Mouse (Mus musculus) hindbrain, embryonic 16.5 days (tissue): ENCODE data around the gene Rinl. TPM values are rescaled to one million over a fixed set of nuclear protein-coding genes. Genes with fewer than 3 reads are reported as not detected.

Experiments used
- ATAC-seq: fragments of 200-750 bp; cut with Nextera tagmentation; 2 replicates; pipeline ENCODE4 v1.8.0; 2017; ENCODE audit warnings: moderate TSS enrichment, moderate library complexity
- H3K27ac ChIP-seq: fragments of 300-500 bp; sonication (generic); 2 replicates; pipeline ENCODE4 v1.5.1; 2014; ENCODE audit warnings: low read depth, mild to moderate bottlenecking, control low read depth, low read length, moderate library complexity
- H3K27me3 ChIP-seq: fragments of 300-500 bp; sonication (generic); replicated peaks from 2 replicates; pipeline ENCODE4 v1.6.1; 2014; ENCODE audit warnings: low read length; ENCODE audit not compliant: control insufficient read depth, insufficient read depth
- H3K36me3 ChIP-seq: fragments of 300-500 bp; sonication (generic); 2 replicates; pipeline ENCODE4 v1.6.1; 2014; ENCODE audit warnings: mild to moderate bottlenecking, low read length, moderate library complexity, mixed read lengths; ENCODE audit not compliant: control insufficient read depth, insufficient read depth
- H3K4me1 ChIP-seq: fragments of 300-500 bp; sonication (generic); 2 replicates; pipeline ENCODE4 v1.6.1; 2014; ENCODE audit warnings: low read depth, low read length; ENCODE audit not compliant: control insufficient read depth, insufficient read depth
- H3K4me2 ChIP-seq: fragments of 300-500 bp; sonication (generic); 2 replicates; pipeline ENCODE4 v1.6.1; 2014; ENCODE audit warnings: mild to moderate bottlenecking, low read length, control low read depth, moderate library complexity
- H3K4me3 ChIP-seq: fragments of 300-500 bp; sonication (generic); 2 replicates; pipeline ENCODE4 v1.5.1; 2014; ENCODE audit warnings: mild to moderate bottlenecking, low read length, control low read depth, moderate library complexity
- H3K9ac ChIP-seq: fragments of 300-500 bp; sonication (generic); 2 replicates; pipeline ENCODE4 v1.6.1; 2014; ENCODE audit warnings: low read depth, mild to moderate bottlenecking, control low read depth, low read length, moderate library complexity
- H3K9me3 ChIP-seq: fragments of 300-500 bp; sonication (generic); 2 replicates; pipeline ENCODE4 v1.6.1; 2014; ENCODE audit warnings: mild to moderate bottlenecking, low read length, moderate library complexity; ENCODE audit not compliant: control insufficient read depth
- WGBS: fragments of 180-500 bp; shearing (Covaris S2); extraction: QIAGEN DNeasy Blood & Tissue Kit; methylation state at CpG from one replicate; pipeline ENCODE4 v1.1.7; 2014; 5-methylcytosine and 5-hydroxymethylcytosine counted together
- polyA plus RNA-seq: library from polyadenylated mRNA; unstranded; fragments of >200 nt; fragmentation: Nextera tagmentation; extraction: Ambion mirVana; gene quantifications from 2 replicates; pipeline ENCODE4 v1.2.1, GENCODE M21; 2015

The Rinl gene
- polyA plus RNA-seq, 1 experiment from 2014 or later: 2.8 TPM

DNA sequence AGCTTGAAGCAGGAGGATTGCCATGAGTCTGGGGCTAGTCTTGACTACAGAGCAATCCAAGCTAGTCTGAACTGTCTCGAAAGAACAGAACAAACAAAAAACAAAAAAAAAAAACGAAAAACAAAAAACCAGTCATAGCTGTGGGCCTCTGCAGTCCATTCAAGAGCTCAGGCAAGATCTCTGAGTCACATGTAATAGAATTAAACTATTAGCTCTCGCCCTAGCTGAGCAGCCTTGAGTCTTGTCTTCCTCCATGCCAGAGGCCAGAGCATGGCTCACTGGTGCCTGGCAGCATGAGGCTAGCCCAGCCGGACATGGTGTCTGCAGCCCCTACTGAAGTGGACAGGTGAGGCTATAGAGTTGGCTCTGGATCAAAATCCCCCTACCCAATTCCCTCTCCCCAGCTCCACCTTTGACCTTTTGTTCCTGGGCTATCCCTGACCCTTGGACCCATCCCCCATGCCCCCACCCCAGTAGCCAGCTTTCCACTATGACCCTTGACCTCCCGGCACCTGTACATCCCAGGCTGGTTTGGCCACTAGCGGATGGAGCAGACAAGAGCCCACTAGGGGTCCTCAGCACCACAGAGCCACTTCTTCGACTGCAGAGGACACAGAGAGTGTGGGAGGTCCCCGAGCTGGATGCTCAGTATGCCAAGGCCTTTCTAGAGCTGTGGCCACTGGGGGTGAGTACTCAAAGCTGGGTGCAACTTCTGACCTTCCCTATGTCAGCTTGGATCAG is 1.5 kb downstream of the Rinl start:
- no peak overlapping the region for H3K9ac ChIP-seq
- H3K36me3 ChIP-seq: peaks cover 3% of the 10 kb centered on the region
- 50% methylated on average over 8 of the region's 8 CpGs for WGBS
- no peak overlapping the region for H3K4me2 ChIP-seq
- peak; percentile 65; the same call in 1 of the 2 replicates for ATAC-seq
- no peak overlapping the region for H3K27ac ChIP-seq
- no peaks in the 10 kb centered on the region for H3K27me3 ChIP-seq
- H3K4me3 ChIP-seq: no peak overlapping the region
- H3K9me3 ChIP-seq: no peaks in the 10 kb centered on the region
- no peaks in the 10 kb centered on the region for H3K4me1 ChIP-seq

DNA sequence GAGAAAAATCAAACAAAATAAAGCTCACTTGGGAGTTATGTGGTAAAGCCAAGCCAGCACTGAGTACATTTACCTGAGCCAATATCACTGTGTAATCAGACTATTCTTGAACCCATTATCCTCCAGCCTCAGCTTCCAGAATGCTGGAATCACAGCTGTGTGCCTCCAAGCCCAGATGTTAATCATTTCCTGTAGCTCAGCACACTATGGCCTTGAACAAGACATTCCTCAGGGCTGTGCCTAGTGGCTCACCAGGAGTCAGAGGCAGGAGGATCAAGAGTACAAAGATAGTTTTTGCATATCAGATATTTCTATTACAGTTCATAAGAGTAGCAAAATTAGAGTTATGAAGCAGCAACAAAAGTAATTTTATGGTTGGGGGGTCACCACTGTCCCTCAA is 2.9 kb downstream of the Rinl start:
- H3K4me2 ChIP-seq: no peak overlapping the region
- no peak for ATAC-seq
- H3K36me3 ChIP-seq: peaks cover 3% of the 10 kb centered on the region
- no peak overlapping the region for H3K27ac ChIP-seq
- H3K4me1 ChIP-seq: no peaks in the 10 kb centered on the region; the same call in 1 of the 2 replicates
- no peak overlapping the region for H3K4me3 ChIP-seq
- no peak overlapping the region for H3K9ac ChIP-seq
- H3K9me3 ChIP-seq: no peaks in the 10 kb centered on the region
- no peaks in the 10 kb centered on the region for H3K27me3 ChIP-seq

GRCm38 (mm10) chr7:28792391-28793185 is 3.8 kb downstream of the Rinl start:
- no peak overlapping the region for H3K9ac ChIP-seq
- 88% methylated on average over 13 of the region's 14 CpGs for WGBS

DNA sequence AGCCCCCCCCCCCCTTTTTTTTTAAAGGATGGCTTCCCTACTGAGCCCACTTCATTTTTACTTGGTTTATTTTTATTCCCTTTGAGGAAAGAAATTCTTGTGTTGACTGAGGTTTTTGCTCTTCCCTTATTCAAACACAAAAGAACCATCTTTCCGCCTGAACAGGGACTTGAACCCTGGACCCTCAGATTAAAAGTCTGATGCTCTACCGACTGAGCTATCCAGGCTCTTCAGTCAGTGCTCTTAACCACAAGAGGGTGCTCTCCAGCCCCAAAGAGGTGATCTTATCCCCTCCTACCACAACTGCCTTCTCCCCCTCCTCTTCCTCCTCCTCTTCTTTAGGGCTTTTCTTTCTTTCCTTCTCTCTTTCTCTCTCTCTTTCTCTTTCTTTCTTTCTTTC is 5.1 kb downstream of the Rinl start:
- H3K27ac ChIP-seq: no peak overlapping the region
- no peak overlapping the region for H3K4me3 ChIP-seq
- no peak for ATAC-seq
- 39% methylated on average over 2 of the region's 2 CpGs for WGBS
- no peaks in the 10 kb centered on the region; the same call in 1 of the 2 replicates for H3K4me1 ChIP-seq
- no peaks in the 10 kb centered on the region for H3K27me3 ChIP-seq
- H3K9ac ChIP-seq: no peak overlapping the region
- no peaks in the 10 kb centered on the region for H3K9me3 ChIP-seq
- H3K36me3 ChIP-seq: no peaks in the 10 kb centered on the region
- H3K4me2 ChIP-seq: no peak overlapping the region

More at GRCm38 (mm10) chr7:28792391-28793185, 3.8 kb downstream of the Rinl start:
- Histone ChIP-seq H3K4me2 (no peak overlapping the region), H3K9me3 (no peaks in the 10 kb centered on the region), H3K27me3 (no peaks in the 10 kb centered on the region), H3K27ac (no peak overlapping the region), H3K36me3 (peaks cover 3% of the 10 kb centered on the region), H3K4me1 (no peaks in the 10 kb centered on the region; the same call in 1 of the 2 replicates), H3K4me3 (no peak overlapping the region)
- ATAC-seq: no peak

- 70% methylated on average over 3 of the region's 3 CpGs for WGBS
- Histone ChIP-seq H3K4me1 (no peaks in the 10 kb centered on the region; the same call in 1 of the 2 replicates), H3K9ac (no peak overlapping the region), H3K36me3 (no peaks in the 10 kb centered on the region), H3K4me3 (no peak overlapping the region), H3K4me2 (no peak overlapping the region), H3K27me3 (no peaks in the 10 kb centered on the region), H3K27ac (no peak overlapping the region), H3K9me3 (no peaks in the 10 kb centered on the region)
- no peak for ATAC-seq
Measured at GRCm38 (mm10) chr7:28794496-28794895, 5.7 kb downstream of the Rinl start.

DNA sequence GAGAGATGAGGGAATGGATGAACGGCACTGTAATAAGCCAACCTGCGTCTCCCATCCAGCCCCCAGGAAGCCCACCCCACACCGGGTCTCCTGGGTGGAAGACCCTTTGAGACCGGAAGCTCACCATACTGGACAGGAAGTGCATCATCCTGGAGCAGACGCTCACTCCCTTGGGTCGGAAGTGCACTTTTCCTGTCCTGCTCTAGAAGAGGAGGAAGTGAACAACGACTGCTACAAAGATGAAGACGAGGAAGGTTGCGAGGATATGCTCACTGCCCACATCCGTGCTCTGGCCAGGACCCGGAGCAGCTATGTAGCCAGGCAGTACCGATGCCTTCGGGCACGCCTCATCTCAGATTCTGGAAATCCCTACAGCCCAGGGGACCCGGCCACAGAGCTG is 7.1 kb downstream of the Rinl start:
- WGBS: 74% methylated on average over 15 of the region's 15 CpGs
- ATAC-seq: no peak
- no peaks in the 10 kb centered on the region; the same call in 1 of the 2 replicates for H3K4me1 ChIP-seq
- H3K27ac ChIP-seq: no peak overlapping the region
- no peaks in the 10 kb centered on the region for H3K9me3 ChIP-seq
- H3K9ac ChIP-seq: no peak overlapping the region
- H3K27me3 ChIP-seq: no peaks in the 10 kb centered on the region
- H3K4me3 ChIP-seq: no peak overlapping the region
- H3K36me3 ChIP-seq: no peaks in the 10 kb centered on the region
- H3K4me2 ChIP-seq: no peak overlapping the region

DNA sequence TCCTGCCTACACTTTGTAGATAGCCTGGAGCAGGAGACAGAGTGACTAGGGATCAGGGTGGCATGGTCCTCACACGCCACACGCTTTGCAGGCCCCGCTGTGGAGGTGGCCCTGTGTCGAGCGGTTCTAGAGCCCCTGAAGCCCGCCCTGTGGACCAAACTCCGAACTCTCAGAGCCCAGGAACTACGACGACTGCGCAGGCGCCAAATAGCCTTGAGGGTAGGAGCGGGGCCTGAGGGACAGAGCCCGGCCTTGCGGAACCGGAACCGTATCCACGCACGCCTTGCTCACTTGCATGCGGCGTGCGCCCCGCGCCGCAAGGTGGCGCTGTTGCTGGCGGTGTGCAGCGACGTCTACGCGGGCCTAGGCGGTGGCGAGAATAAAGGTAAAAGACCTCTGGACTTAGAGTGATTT is 7.8 kb downstream of the Rinl start:
- Histone ChIP-seq H3K9me3 (no peaks in the 10 kb centered on the region), H3K9ac (peak overlapping the region; percentile 51), H3K36me3 (no peaks in the 10 kb centered on the region), H3K27ac (no peak overlapping the region), H3K4me3 (peak overlapping the region; percentile 8; the same call in 1 of the 2 replicates), H3K27me3 (no peaks in the 10 kb centered on the region), H3K4me1 (no peaks in the 10 kb centered on the region; the same call in 1 of the 2 replicates), H3K4me2 (peak overlapping the region; percentile 44)
- peak; percentile 65 for ATAC-seq
- 14% methylated on average over 32 of the region's 32 CpGs for WGBS

GRCm38 (mm10) chr7:28799994-28800393 is 11.2 kb downstream of the Rinl start:
- Histone ChIP-seq H3K4me2 (no peak overlapping the region), H3K4me3 (no peak overlapping the region), H3K4me1 (peaks cover 6% of the 10 kb centered on the region), H3K9me3 (no peaks in the 10 kb centered on the region), H3K27me3 (no peaks in the 10 kb centered on the region), H3K36me3 (no peaks in the 10 kb centered on the region), H3K9ac (no peak overlapping the region), H3K27ac (no peak overlapping the region)
- WGBS: 94% methylated on average over 9 of the region's 9 CpGs
- ATAC-seq: no peak

GRCm38 (mm10) chr7:28801451-28801850 is 12.7 kb downstream of the Rinl start:
- H3K27ac ChIP-seq: no peak overlapping the region

More at GRCm38 (mm10) chr7:28801451-28801850, 12.7 kb downstream of the Rinl start:
- H3K36me3 ChIP-seq: no peaks in the 10 kb centered on the region
- WGBS: 72% methylated on average over 3 of the region's 3 CpGs
- H3K4me3 ChIP-seq: no peak overlapping the region
- no peak overlapping the region for H3K9ac ChIP-seq
- H3K4me2 ChIP-seq: no peak overlapping the region
- H3K4me1 ChIP-seq: peaks cover 6% of the 10 kb centered on the region
- ATAC-seq: no peak
- H3K27me3 ChIP-seq: no peaks in the 10 kb centered on the region
- H3K9me3 ChIP-seq: no peaks in the 10 kb centered on the region
